Mouse (Mus musculus) brain, adult 2 months (tissue): ENCODE measurements around the gene Ppard.
"Not testable (repeated sequence)": the region's sequence is repeated elsewhere in the genome, so short reads cannot be mapped to it uniquely, and the experiment has no call there.

Source experiments
- DNase-seq: peaks from one replicate; pipeline ENCODE4 v3.0.0; 2011; ENCODE audit warnings: low read depth, low spot score

The Ppard gene

DNA sequence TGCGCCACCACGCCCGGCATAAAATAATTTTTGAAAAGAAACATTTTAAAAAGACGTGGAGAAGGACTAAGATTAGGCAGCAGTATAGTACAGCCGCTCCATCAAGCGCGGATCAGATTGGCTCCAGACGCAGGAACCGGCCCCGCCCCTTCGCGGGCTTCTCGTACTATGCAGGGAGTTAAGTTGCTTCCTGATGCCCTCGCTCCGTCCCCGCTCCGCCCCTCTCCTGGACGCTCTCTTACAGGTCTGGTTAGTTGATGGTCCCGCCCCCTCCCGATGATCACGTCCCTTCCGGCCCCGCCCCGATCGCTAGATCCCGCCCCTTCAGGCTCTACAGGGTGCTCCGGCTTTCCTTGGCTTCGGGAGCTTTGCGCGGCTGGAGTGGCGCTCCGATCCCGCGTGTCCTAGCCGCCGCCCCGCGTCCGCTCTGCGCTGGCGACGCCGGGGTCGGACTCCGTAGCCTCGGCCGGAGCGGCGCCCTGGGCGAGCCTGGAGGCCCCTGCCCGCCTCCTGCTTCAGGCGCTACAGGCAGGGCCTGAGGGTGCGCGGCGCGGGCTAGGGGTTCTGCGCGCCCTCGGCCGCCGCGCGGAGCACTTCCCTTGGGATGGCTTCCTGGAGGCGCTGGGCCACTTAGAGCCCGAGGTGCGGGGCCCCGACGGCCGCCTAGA, 80.8 kb downstream of the Ppard start, which contains the start of gene Fance:
Fance (plus strand) TSS at position 308 of the 668 bp plus-strand sequence.
- peak; percentile 100 for DNase-seq

GRCm38 (mm10) chr17:28313880-28314225, 81.4 kb downstream of the Ppard start:
- DNase-seq, result peak; percentile 65

DNA sequence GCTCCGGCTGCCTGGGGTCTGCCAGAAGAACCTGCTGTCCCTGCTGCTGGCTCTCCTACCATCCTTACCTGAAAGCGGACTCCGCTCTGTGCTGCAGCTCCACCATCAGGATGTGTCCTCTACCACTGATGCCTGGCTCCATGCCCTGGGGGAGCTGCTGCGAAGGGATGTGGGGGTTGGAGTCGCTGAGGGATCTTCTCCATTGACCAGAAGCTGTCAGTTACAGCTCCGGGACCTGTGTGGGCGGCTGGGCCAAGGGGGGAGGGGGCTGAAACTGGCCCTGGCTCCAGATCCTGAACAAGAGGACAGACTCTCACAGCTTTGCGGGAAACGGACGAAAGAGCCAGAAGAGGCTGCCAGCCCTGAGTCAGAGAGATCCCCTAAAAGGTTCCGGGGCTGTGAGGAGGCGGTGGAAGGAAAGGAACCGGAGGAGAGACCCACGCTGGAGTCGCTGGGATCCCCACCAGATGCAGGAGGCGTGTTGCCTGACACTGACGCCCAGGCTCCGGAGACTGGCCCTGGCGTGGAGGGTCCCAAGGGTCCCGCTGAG, 83.2 kb downstream of the Ppard start:
- DNase-seq, result peak; percentile 53

DNA sequence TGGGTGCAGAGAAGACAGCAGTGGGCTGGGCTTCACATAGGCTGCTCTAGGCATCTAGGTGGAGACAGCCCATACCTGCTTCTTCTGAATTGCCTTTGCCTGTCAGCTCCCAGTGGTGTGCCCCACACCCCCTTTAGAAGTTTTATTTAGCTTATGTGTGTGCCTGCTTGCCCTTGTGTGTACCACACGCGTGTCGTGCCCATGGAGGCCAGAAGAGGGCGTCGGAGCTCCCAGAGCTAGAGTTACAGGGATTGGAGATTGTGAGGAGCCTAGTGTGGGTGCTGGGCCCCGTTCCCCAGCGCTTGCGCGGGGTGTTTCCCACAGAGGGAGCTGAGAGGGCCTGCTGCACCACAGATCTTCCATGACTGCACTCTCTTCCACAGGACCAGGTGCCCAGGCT, 84.0 kb downstream of the Ppard start:
- no peak for DNase-seq

DNA sequence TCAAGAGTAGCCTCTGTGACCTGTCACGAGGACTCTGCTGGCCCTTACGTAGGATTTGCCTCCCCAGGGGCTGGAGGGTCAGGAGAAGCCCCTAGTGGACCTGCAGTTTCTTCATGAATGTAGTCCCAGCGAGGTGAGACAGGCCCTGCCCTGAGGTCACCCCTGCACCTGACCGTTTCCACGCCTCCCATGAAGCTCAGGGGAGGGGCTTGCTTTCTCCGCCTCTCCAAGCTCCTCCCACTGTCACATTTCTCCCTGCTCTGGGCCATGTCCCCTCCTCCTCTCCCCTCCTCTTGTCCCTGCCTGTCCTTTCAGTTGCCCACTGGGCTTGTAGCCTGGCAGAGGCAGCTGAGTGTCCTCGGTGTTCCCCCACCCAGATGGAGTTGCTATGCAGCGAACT, 84.6 kb downstream of the Ppard start:
- no peak for DNase-seq

DNA sequence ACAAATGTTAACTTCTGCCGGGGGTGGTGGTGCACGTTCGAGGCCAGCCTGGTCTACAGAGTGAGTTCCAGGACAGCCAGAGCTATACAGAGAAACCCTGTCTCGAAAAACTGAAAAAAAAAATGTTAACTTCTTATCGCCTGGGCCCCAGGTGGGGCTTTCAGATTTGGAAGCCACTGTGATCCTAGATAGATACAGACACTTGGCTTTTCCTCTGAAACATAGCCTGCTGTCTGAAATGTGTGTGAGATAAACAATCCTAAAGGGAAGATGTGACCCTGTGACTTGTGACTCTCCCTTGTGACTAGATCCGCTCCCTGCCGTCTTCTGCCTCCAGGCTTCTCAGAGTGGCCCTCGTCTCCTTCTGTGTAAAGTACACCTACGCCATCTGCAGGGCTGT, 85.2 kb downstream of the Ppard start:
- no peak for DNase-seq

- peak; percentile 53 for DNase-seq
Observed at GRCm38 (mm10) chr17:28321700-28322099, 89.2 kb downstream of the Ppard start.

DNA sequence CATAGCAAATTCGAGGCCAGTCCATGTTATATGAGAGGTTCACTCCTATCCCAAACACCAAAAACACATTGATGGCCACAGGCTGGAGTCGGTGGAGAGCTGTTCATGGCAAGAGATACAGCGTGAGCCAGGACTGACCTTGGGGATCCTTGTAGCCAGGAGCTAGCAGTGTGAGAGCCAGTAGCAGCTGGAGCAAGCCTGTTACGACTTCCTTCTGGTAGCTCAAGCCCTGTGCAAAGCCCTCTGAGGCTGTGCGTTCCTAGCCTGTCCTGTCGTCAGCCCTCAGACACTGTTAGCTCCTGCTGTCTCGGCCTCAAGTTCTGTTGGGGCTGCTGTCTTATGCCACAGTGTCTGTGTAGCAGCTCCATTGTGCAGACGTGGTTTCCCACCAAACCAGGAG, 91.3 kb downstream of the Ppard start:
- DNase-seq, result no peak

- DNase-seq, result not testable (repeated sequence)
Observed at GRCm38 (mm10) chr17:28324416-28324815, 91.9 kb downstream of the Ppard start.

- no peak for DNase-seq
Observed at GRCm38 (mm10) chr17:28325751-28326150, 93.3 kb downstream of the Ppard start.

DNA sequence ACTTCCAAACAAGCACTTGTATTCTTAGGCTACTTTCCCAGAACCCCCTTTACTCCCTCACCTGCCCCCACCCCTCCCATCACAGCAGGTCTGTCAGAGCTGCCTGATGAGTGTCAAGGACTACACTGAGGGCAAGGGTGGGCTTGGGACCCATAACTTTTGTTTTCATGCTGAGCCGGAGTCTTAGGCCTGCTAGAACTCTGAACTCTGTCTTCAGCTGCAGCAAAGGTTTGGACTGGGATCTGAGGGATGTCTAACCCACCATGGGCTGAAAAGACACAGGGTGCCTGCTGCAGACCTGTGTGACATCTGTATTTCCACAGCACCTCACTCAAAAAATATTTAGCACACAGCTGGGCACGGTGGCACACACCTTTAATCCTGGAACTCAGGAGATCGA, 94.5 kb downstream of the Ppard start:
- DNase-seq, result no peak

DNA sequence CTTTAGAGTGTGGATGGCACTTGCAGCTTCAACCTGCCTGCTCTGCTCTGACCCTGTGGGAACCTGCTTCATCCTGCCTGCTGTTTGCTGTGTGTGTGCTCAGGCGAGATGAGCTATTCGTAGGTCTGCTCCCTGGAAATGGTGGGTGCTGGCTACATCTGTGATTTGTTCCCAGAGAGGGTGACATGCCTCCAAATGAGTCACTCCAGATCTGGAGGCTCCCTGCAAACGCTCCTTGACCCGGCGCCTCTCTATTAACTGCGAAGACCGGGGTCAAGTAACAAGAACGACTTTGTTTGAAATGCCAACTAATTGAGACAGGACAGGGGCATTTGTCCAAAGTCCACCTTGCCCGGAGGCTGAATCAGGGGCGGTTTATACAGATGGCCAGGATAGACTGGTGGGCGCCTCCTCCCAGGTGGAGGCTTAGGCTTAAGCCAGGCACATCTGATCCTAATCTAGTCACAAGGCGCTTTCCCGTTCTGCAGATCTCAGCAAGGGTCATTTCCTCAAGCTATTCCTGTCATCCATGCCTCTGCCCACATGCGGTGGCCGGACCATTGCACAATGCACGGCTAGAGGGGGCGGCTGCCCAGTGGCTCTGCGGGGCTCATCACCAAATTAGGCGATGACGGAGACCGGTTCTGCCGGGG, 95.3 kb downstream of the Ppard start:
- peak; percentile 85 for DNase-seq

- DNase-seq, result peak; percentile 97
Observed at GRCm38 (mm10) chr17:28328366-28328928, 95.9 kb downstream of the Ppard start, which contains the start of gene Rpl10a. Rpl10a (plus strand) TSS chr17:28328471.

- no peak for DNase-seq
Observed at GRCm38 (mm10) chr17:28328946-28329345, 96.4 kb downstream of the Ppard start.

GRCm38 (mm10) chr17:28329503-28330231, 97.2 kb downstream of the Ppard start:
- no peak for DNase-seq

DNA sequence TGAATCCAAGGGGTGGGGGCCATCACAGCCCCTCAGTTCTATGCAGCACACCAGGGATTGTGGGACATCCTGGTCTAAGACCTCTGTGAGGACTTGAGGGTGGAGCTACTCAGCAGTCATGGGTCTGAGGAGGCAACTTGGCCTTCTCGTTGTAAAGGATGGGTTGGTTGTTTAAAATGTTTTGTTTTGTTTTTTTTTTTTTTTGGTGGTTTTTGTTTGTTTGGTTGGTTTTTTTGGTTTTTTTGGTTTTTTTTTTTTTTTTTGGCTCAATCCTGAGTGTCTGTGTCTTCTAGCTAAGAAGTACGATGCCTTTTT, 97.7 kb downstream of the Ppard start:
- no peak for DNase-seq

DNA sequence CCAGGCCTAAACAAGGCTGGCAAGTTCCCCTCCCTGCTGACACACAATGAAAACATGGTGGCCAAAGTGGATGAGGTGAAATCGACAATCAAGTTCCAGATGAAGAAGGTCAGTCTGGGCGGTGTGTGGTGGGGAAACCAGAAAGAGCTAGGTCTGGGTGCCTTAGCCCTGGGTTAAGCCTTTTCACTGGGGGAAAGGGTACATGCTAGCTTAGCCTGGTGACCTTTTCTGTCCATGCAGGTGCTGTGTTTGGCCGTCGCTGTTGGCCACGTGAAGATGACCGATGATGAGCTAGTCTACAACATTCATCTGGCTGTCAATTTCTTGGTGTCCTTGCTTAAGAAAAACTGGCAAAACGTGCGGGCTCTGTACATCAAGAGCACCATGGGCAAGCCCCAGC, 98.1 kb downstream of the Ppard start:
- DNase-seq, result not testable (repeated sequence)

DNA sequence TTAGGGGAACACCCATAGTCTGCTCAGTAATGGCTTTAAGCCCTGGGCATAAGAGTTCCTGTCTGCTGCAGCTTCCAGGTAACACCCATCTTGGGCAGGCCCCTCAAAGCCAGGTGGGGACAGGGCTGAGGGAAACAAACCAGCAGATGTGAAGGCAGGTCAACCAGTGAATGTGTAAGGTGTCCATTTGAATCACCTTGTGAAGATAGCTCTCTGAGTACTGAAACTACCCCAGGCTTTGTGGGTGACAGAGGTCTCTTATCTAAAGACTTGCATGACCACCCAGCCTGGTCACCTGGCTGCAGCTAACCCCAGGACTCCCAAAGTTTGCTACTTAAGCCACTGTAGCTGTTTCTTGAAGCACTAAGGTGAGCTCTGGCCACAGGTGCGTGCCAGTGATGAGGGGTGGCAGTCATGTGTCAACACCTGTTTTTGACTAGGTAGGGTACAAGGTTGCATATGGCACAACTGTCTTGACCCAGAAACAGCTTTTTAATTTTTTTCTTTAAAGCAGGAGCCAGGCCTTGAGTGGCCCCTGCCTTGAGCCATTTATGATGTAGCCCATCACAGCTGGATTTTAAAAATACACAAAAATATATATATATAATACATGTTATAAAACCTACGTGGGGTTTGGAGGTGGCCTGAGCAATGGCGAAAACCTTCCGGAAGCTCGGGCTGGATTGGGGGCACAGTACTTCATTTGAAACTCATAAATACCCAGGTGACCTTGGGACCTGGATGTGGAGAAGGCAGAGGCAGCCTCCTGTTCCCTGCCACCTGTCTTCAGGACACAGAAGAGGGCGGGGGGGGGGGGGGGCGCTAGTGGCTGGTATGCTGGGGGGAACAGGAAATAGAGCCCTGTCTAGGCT, 99.0 kb downstream of the Ppard start:
- no peak for DNase-seq

- DNase-seq, result no peak
Observed at GRCm38 (mm10) chr17:28332113-28332914, 99.8 kb downstream of the Ppard start.

- no peak for DNase-seq
Observed at GRCm38 (mm10) chr17:28332915-28333546, 100.5 kb downstream of the Ppard start.
